Mouse (Mus musculus): Measurements from ENCODE around the gene Ctnna2. TPM values are rescaled to one million over a fixed set of nuclear protein-coding genes. Genes with fewer than 3 reads are reported as not detected.

Ctnna2 gene
- polyA plus RNA-seq (2015; fragmentation: Illumina TruSeq; extraction: RNeasy Lipid Tissue Mini Kit (QIAGEN cat#74804); ENCODE audit: insufficient read depth, low replicate concordance): 0.73 TPM

DNA sequence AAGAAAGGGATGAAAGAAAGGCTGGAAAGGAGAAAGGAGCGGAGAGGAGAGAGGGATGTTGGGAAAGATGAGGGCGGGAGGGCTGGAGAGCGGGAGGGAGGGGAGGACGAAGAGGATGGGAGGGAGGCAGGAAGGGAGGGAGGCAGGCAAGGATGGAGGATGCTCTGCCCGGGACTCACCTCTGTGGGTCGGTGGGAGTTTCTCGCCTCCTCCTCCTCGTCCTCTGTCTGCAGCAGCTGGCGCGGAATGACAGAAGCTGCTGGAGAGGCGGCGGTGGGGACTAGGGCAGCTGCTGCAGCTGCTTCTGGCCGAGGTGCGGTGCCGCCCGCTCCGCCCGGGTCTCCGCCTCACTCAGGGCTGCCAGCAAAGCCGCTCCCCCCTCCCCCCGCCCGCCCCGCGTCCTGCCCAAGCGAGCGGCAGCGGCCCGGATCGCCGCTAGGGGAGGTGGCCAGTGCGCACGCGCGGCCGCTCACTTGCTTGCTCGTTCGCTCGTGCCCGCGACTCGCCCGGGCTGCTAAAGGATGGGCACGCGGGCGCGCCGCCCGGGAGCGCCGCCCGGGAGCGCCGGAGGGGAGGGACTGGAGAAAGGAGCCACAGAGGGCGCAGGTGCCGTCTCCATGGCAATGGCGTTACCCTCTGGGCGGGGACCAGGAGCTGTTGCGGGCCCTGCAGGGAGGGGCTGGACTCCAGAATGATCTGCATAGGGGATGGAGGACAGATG is at the start of gene Ctnna2:
Ctnna2 (minus strand) TSS at position 459 of the 721 bp plus-strand sequence.

DNA sequence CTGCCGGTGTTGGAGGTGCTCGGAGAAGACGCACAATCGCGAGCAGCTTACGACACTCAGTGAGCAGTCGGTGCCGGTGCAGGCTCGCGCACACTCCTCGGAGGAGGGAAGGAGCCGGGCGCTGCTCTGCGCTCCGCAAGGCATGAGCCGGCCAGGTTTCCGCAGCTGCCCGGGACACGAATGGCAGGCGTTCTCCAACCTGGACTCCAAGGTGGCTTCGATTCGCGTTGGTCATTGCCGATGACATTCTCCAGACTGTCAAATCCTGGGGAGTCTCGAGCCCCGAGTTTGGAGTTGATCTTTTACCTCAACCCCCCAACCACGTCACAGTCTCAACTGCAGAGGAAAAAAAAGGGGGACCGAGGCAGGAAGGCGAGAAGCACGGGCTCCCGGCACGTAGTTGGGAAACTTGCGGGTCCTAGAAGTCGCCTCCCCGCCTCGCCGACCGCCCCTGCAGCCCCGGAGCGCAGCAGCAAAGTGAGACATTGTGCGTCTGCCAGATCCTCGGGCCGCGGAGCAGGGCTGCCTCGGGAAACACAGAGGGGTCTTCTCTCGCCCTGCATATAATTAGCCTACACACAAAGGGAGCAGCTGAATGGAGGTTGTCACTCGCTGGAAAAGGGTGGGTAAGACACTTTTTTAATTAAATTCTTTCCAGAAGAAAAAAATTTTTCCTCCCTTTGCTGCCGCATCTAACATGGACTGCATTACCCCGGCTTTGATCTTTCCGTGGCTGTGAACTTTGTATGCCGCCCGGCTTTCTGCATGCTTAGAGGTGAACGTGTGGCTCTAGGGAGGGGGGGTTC is 736.7 kb downstream of the Ctnna2 start, which contains the start of gene Lrrtm1:
Lrrtm1 (plus strand) TSS at position 89 of the 806 bp plus-strand sequence.

